Mouse (Mus musculus) liver, embryonic 11.5 days (tissue): ENCODE data around the gene Kalrn. TPM values are rescaled to one million over a fixed set of nuclear protein-coding genes. Genes with fewer than 3 reads are reported as not detected.

Source experiments
- ATAC-seq: fragments of 200-750 bp; cut with Nextera tagmentation; replicated peaks from 2 replicates; pipeline ENCODE4 v1.8.0; 2017; ENCODE audit warnings: moderate number of reproducible peaks, mild to moderate bottlenecking, moderate TSS enrichment, moderate library complexity; ENCODE audit not compliant: low FRiP score
- DNase-seq: peaks from one replicate; pipeline ENCODE4 v3.0.0-alpha.2; 2017; ENCODE audit warnings: low spot score
- H3K27ac ChIP-seq: fragments of 300-500 bp; sonication (generic); 2 replicates; pipeline ENCODE4 v1.5.1; 2014; ENCODE audit warnings: mild to moderate bottlenecking, low read depth, low read length, control low read depth
- H3K27me3 ChIP-seq: fragments of 300-500 bp; sonication (generic); replicated peaks from 2 replicates; pipeline ENCODE4 v1.6.1; 2014; ENCODE audit warnings: low read length, mixed read lengths; ENCODE audit not compliant: control insufficient read depth, insufficient read depth
- H3K36me3 ChIP-seq: fragments of 300-500 bp; sonication (generic); 2 replicates; pipeline ENCODE4 v1.6.1; 2014; ENCODE audit warnings: mild to moderate bottlenecking, low read length, moderate library complexity, mixed read lengths; ENCODE audit not compliant: control insufficient read depth, insufficient read depth
- H3K4me1 ChIP-seq: fragments of 300-500 bp; sonication (generic); replicated peaks from 2 replicates; pipeline ENCODE4 v1.6.1; 2014; ENCODE audit warnings: low read length, mixed read lengths; ENCODE audit not compliant: control insufficient read depth, insufficient read depth
- H3K4me2 ChIP-seq: fragments of 300-500 bp; sonication (generic); 2 replicates; pipeline ENCODE4 v1.6.1; 2014; ENCODE audit warnings: mild to moderate bottlenecking, control low read depth, moderate library complexity
- H3K4me3 ChIP-seq: fragments of 300-500 bp; sonication (generic); 2 replicates; pipeline ENCODE4 v1.5.1; 2014; ENCODE audit warnings: low read depth, low read length, control low read depth
- H3K9ac ChIP-seq: fragments of 300-500 bp; sonication (generic); 2 replicates; pipeline ENCODE4 v1.6.1; 2014; ENCODE audit warnings: low read depth, low read length, control low read depth
- H3K9me3 ChIP-seq: fragments of 300-500 bp; sonication (generic); 2 replicates; pipeline ENCODE4 v1.6.1; 2016; ENCODE audit warnings: low read length, inconsistent platforms, mixed read lengths; ENCODE audit not compliant: control insufficient read depth
- WGBS: fragments of 180-500 bp; shearing (Covaris S2); extraction: QIAGEN DNeasy Blood & Tissue Kit; methylation state at CpG from one replicate; pipeline ENCODE4 v1.1.7; 2014; 5-methylcytosine and 5-hydroxymethylcytosine counted together
- polyA plus RNA-seq: library from polyadenylated mRNA; unstranded; fragments of >200 nt; fragmentation: Nextera tagmentation; extraction: Ambion mirVana; gene quantifications from 2 replicates; pipeline ENCODE4 v1.2.1, GENCODE M21; 2014

Kalrn gene
- polyA plus RNA-seq, 1 experiment from 2014 or later: 25.1 TPM

GRCm38 (mm10) chr16:34563593-34564280 is 9.6 kb downstream of the Kalrn start:
- H3K9me3 ChIP-seq: no peaks in the 10 kb centered on the region
- no peaks in the 10 kb centered on the region for H3K36me3 ChIP-seq
- H3K4me1 ChIP-seq: no peaks in the 10 kb centered on the region
- ATAC-seq (no peak), DNase-seq (no peak)
- no peak overlapping the region for H3K4me3 ChIP-seq
- peaks cover 5% of the 10 kb centered on the region; the same call in 1 of the 2 replicates for H3K27me3 ChIP-seq
- H3K27ac ChIP-seq: no peak overlapping the region
- WGBS: 58% methylated on average over 11 of the region's 11 CpGs
- H3K4me2 ChIP-seq: no peak overlapping the region
- no peak overlapping the region for H3K9ac ChIP-seq

GRCm38 (mm10) chr16:34561734-34562135 is 11.6 kb downstream of the Kalrn start:
- Histone ChIP-seq H3K27ac (no peak overlapping the region), H3K4me1 (no peaks in the 10 kb centered on the region), H3K9me3 (no peaks in the 10 kb centered on the region), H3K9ac (no peak overlapping the region), H3K36me3 (no peaks in the 10 kb centered on the region), H3K4me2 (no peak overlapping the region), H3K27me3 (peaks cover 5% of the 10 kb centered on the region; the same call in 1 of the 2 replicates), H3K4me3 (no peak overlapping the region)
- ATAC-seq (no peak), DNase-seq (no peak)
- 50% methylated on average over 5 of the region's 5 CpGs for WGBS

GRCm38 (mm10) chr16:34560814-34561213 is 12.5 kb downstream of the Kalrn start:
- 66% methylated on average over 5 of the region's 5 CpGs for WGBS
- Histone ChIP-seq H3K4me2 (no peak overlapping the region), H3K9me3 (no peaks in the 10 kb centered on the region), H3K27me3 (peaks cover 5% of the 10 kb centered on the region; the same call in 1 of the 2 replicates), H3K4me3 (no peak overlapping the region), H3K27ac (no peak overlapping the region), H3K9ac (no peak overlapping the region), H3K4me1 (no peaks in the 10 kb centered on the region), H3K36me3 (no peaks in the 10 kb centered on the region)
- DNase-seq (no peak), ATAC-seq (no peak)

GRCm38 (mm10) chr16:34560411-34560810 is 12.9 kb downstream of the Kalrn start:
- H3K27ac ChIP-seq: no peak overlapping the region
- no peak overlapping the region for H3K4me2 ChIP-seq
- H3K36me3 ChIP-seq: no peaks in the 10 kb centered on the region
- no peak for ATAC-seq
- DNase-seq: no peak
- no peaks in the 10 kb centered on the region for H3K9me3 ChIP-seq
- H3K9ac ChIP-seq: no peak overlapping the region
- 86% methylated on average over 2 of the region's 2 CpGs for WGBS
- H3K27me3 ChIP-seq: peaks cover 5% of the 10 kb centered on the region; the same call in 1 of the 2 replicates
- no peaks in the 10 kb centered on the region for H3K4me1 ChIP-seq
- H3K4me3 ChIP-seq: no peak overlapping the region

GRCm38 (mm10) chr16:34557891-34558290 is 15.4 kb downstream of the Kalrn start:
- Histone ChIP-seq H3K36me3 (no peaks in the 10 kb centered on the region), H3K9ac (no peak overlapping the region), H3K4me2 (no peak overlapping the region), H3K4me3 (no peak overlapping the region), H3K27ac (no peak overlapping the region), H3K27me3 (peaks cover 2% of the 10 kb centered on the region; the same call in 1 of the 2 replicates), H3K4me1 (no peaks in the 10 kb centered on the region), H3K9me3 (no peaks in the 10 kb centered on the region)
- DNase-seq (no peak), ATAC-seq (no peak)
- WGBS: 45% methylated on average over 6 of the region's 6 CpGs

GRCm38 (mm10) chr16:34552731-34553130 is 20.6 kb downstream of the Kalrn start:
- Histone ChIP-seq H3K27ac (no peak overlapping the region), H3K36me3 (no peaks in the 10 kb centered on the region), H3K4me3 (no peak overlapping the region), H3K9me3 (no peaks in the 10 kb centered on the region), H3K9ac (no peak overlapping the region), H3K4me2 (no peak overlapping the region), H3K27me3 (no peaks in the 10 kb centered on the region), H3K4me1 (no peaks in the 10 kb centered on the region)
- no peak for ATAC-seq
- WGBS: 78% methylated on average over 1 of the region's 1 CpGs
- DNase-seq: no peak

- Histone ChIP-seq H3K27ac (no peak overlapping the region), H3K9ac (no peak overlapping the region), H3K4me3 (no peak overlapping the region), H3K4me2 (no peak overlapping the region), H3K27me3 (no peaks in the 10 kb centered on the region), H3K9me3 (no peaks in the 10 kb centered on the region), H3K4me1 (no peaks in the 10 kb centered on the region), H3K36me3 (no peaks in the 10 kb centered on the region)
- DNase-seq: no peak
- 75% methylated on average over 5 of the region's 5 CpGs for WGBS
- ATAC-seq: no peak
Observed at GRCm38 (mm10) chr16:34549470-34549999, 23.8 kb downstream of the Kalrn start.

- WGBS: 86% methylated on average over 6 of the region's 6 CpGs
- ATAC-seq (no peak), DNase-seq (no peak)
- no peaks in the 10 kb centered on the region for H3K9me3 ChIP-seq
- no peaks in the 10 kb centered on the region for H3K27me3 ChIP-seq
- H3K4me1 ChIP-seq: no peaks in the 10 kb centered on the region
- no peaks in the 10 kb centered on the region for H3K36me3 ChIP-seq
- no peak overlapping the region for H3K27ac ChIP-seq
- H3K4me3 ChIP-seq: no peak overlapping the region
- no peak overlapping the region for H3K4me2 ChIP-seq
- H3K9ac ChIP-seq: no peak overlapping the region
Observed at GRCm38 (mm10) chr16:34546805-34547509, 26.4 kb downstream of the Kalrn start.
